Mouse (Mus musculus) kidney, embryonic 15.5 days (tissue): ENCODE measurements around the gene Ccr1l1. TPM values are rescaled to one million over a fixed set of nuclear protein-coding genes. Genes with fewer than 3 reads are reported as not detected.

Experiments
- ATAC-seq: fragments of 200-750 bp; cut with Nextera tagmentation; replicated peaks from 2 replicates; pipeline ENCODE4 v1.8.0; 2017; ENCODE audit warnings: moderate TSS enrichment; ENCODE audit not compliant: low FRiP score
- H3K27ac ChIP-seq: fragments of 300-500 bp; sonication (generic); 2 replicates; pipeline ENCODE4 v1.5.1; 2015; ENCODE audit warnings: mild to moderate bottlenecking, inconsistent platforms
- H3K27me3 ChIP-seq: fragments of 300-500 bp; sonication (generic); 2 replicates; pipeline ENCODE4 v1.6.1; 2015; ENCODE audit warnings: inconsistent platforms
- H3K36me3 ChIP-seq: fragments of 300-500 bp; sonication (generic); 2 replicates; pipeline ENCODE4 v1.6.1; 2015; ENCODE audit warnings: inconsistent platforms
- H3K4me1 ChIP-seq: fragments of 300-500 bp; sonication (generic); 2 replicates; pipeline ENCODE4 v1.6.1; 2015; ENCODE audit warnings: inconsistent platforms
- H3K4me2 ChIP-seq: fragments of 300-500 bp; sonication (generic); 2 replicates; pipeline ENCODE4 v1.6.1; 2015; ENCODE audit warnings: moderate library complexity, mild to moderate bottlenecking, inconsistent platforms
- H3K4me3 ChIP-seq: fragments of 300-500 bp; sonication (generic); replicated peaks from 2 replicates; pipeline ENCODE4 v1.5.1; 2015; ENCODE audit warnings: mild to moderate bottlenecking, inconsistent platforms
- H3K9ac ChIP-seq: fragments of 300-500 bp; sonication (generic); 2 replicates; pipeline ENCODE4 v1.6.1; 2015; ENCODE audit warnings: mild to moderate bottlenecking, inconsistent platforms
- H3K9me3 ChIP-seq: fragments of 300-500 bp; sonication (generic); replicated peaks from 2 replicates; pipeline ENCODE4 v1.6.1; 2016; ENCODE audit warnings: inconsistent platforms
- WGBS: fragments of 180-500 bp; shearing (Covaris S2); methylation state at CpG from one replicate; pipeline ENCODE4 v1.1.7; 2015; ENCODE audit warnings: mixed read lengths; 5-methylcytosine and 5-hydroxymethylcytosine counted together
- polyA plus RNA-seq: library from polyadenylated mRNA; unstranded; fragments of >200 nt; fragmentation: Nextera tagmentation; extraction: Ambion mirVana; gene quantifications from 2 replicates; pipeline ENCODE4 v1.2.1, GENCODE M21; 2015

Gene Ccr1l1
- polyA plus RNA-seq = not detected in 2 replicates

DNA sequence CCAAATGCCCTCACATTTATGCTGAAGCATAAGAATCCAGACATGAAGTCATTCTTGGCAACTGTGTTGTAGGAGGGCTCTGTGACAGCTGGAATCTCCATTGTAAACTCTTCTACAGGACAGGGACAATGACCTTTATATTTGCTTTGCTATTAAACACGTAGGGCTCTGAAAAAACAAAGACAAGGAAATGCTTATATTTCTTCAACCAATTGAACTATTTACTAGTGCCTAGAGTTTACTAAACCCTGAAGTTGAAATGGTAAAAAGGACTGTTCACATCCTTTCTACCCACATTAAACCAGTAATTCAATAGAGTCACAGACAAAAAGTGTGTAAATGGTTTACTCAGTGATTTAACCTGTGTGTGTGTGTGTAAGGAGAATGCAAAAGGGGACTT, at the start of gene Ccr1l1:
Gene Ccr1l1 (minus strand): TSS at position 101 of the 400 bp plus-strand sequence.
- Histone ChIP-seq H3K4me2 (no peak within 1 kb of the TSS), H3K4me3 (no peak within 1 kb of the TSS), H3K9ac (no peak within 1 kb of the TSS), H3K27ac (no peak within 1 kb of the TSS), H3K9me3 (no peaks in the 10 kb centered on the region), H3K27me3 (no peaks in the 10 kb centered on the region), H3K4me1 (no peaks in the 10 kb centered on the region), H3K36me3 (no peaks in the 10 kb centered on the region)
- WGBS = 31% methylated on average over 1 of the region's 1 CpGs
- no peak for ATAC-seq

GRCm38 (mm10) chr9:124021672-124022071, 43.5 kb upstream of the Ccr1l1 start, which contains the start of gene Ccr3:
Gene Ccr3 (plus strand): TSS chr9:124021972.
- no peaks in the 10 kb centered on the region for H3K27me3 ChIP-seq
- H3K27ac ChIP-seq = no peak within 1 kb of the TSS
- H3K4me1 ChIP-seq = no peaks in the 10 kb centered on the region
- no peak within 1 kb of the TSS for H3K9ac ChIP-seq
- H3K9me3 ChIP-seq = no peaks in the 10 kb centered on the region
- H3K36me3 ChIP-seq = no peaks in the 10 kb centered on the region
- no peak within 1 kb of the TSS for H3K4me3 ChIP-seq
- ATAC-seq = no peak
- WGBS = 96% methylated on average over 1 of the region's 1 CpGs
- H3K4me2 ChIP-seq = no peak within 1 kb of the TSS

- no peak for ATAC-seq
- Histone ChIP-seq H3K9me3 (no peaks in the 10 kb centered on the region), H3K4me1 (no peaks in the 10 kb centered on the region), H3K27me3 (no peaks in the 10 kb centered on the region), H3K27ac (no peak overlapping the region), H3K9ac (no peak overlapping the region), H3K4me3 (no peak overlapping the region), H3K4me2 (no peak overlapping the region), H3K36me3 (no peaks in the 10 kb centered on the region)
- 86% methylated on average over 3 of the region's 3 CpGs for WGBS
Measured at GRCm38 (mm10) chr9:124019887-124020286, 41.7 kb upstream of the Ccr1l1 start.

GRCm38 (mm10) chr9:124016048-124016447, 37.8 kb upstream of the Ccr1l1 start:
- no peak overlapping the region for H3K4me3 ChIP-seq
- no peaks in the 10 kb centered on the region for H3K36me3 ChIP-seq
- no peaks in the 10 kb centered on the region for H3K4me1 ChIP-seq
- no peaks in the 10 kb centered on the region for H3K27me3 ChIP-seq
- H3K4me2 ChIP-seq = no peak overlapping the region
- no peaks in the 10 kb centered on the region for H3K9me3 ChIP-seq
- no peak overlapping the region for H3K9ac ChIP-seq
- WGBS = 67% methylated on average over 2 of the region's 2 CpGs
- no peak overlapping the region for H3K27ac ChIP-seq
- ATAC-seq = no peak

- ATAC-seq = no peak
- H3K4me2 ChIP-seq = no peak overlapping the region
- no peak overlapping the region for H3K9ac ChIP-seq
- H3K36me3 ChIP-seq = no peaks in the 10 kb centered on the region
- 81% methylated on average over 2 of the region's 2 CpGs for WGBS
- no peaks in the 10 kb centered on the region for H3K27me3 ChIP-seq
- no peak overlapping the region for H3K27ac ChIP-seq
- H3K4me1 ChIP-seq = no peaks in the 10 kb centered on the region
- no peak overlapping the region for H3K4me3 ChIP-seq
- H3K9me3 ChIP-seq = no peaks in the 10 kb centered on the region
Measured at GRCm38 (mm10) chr9:124014985-124015652, 36.9 kb upstream of the Ccr1l1 start.

DNA sequence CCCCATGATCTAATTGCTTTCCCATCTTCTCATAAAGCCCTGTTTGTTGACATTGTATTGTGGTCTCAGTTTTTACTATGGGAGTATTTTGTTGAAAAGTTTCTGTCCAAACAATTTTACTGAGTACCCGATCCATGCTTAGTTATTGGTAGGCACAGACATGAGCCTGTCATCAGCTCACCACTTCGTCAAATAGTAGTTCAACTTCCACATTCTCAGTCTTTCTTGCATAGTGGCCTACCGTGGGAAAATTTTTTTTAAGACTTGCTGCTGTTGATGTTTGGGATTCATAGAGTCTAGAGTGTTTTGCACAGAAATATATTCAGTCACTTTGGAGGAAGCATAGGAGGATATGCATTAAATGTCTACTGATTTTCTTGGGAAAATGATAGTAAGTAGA, 35.1 kb upstream of the Ccr1l1 start:
- no peak for ATAC-seq
- H3K27ac ChIP-seq = no peak overlapping the region
- H3K36me3 ChIP-seq = no peaks in the 10 kb centered on the region
- no peak overlapping the region for H3K9ac ChIP-seq
- no peak overlapping the region for H3K4me2 ChIP-seq
- H3K4me1 ChIP-seq = no peaks in the 10 kb centered on the region
- no peak overlapping the region for H3K4me3 ChIP-seq
- 84% methylated on average over 3 of the region's 3 CpGs for WGBS
- no peaks in the 10 kb centered on the region for H3K9me3 ChIP-seq
- H3K27me3 ChIP-seq = no peaks in the 10 kb centered on the region

GRCm38 (mm10) chr9:124012691-124013090, 34.5 kb upstream of the Ccr1l1 start:
- ATAC-seq = no peak
- Histone ChIP-seq H3K27ac (no peak overlapping the region), H3K9me3 (no peaks in the 10 kb centered on the region), H3K4me2 (no peak overlapping the region), H3K27me3 (no peaks in the 10 kb centered on the region), H3K4me3 (no peak overlapping the region), H3K36me3 (no peaks in the 10 kb centered on the region), H3K9ac (no peak overlapping the region), H3K4me1 (no peaks in the 10 kb centered on the region)
- 82% methylated on average over 2 of the region's 2 CpGs for WGBS

DNA sequence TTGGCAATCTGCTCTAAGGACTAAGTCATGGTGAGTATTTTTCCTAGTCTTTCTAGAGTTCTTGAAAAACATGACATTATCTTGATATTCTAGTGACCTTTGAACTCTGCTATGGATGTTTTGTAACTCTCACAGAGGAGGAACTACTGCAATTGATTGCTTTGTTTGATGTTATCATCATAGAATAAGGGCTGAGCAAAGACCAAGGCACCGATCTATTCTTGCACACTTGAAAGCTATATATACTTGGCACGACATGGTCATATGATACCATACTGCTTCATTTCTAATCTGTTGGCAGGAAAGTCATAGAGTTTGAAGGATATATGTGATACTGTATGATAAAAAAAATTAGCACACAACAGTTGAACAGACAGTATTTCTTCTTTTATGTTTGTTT, 21.6 kb upstream of the Ccr1l1 start:
- ATAC-seq = no peak
- WGBS = 80% methylated on average over 2 of the region's 2 CpGs
- no peaks in the 10 kb centered on the region for H3K36me3 ChIP-seq

DNA sequence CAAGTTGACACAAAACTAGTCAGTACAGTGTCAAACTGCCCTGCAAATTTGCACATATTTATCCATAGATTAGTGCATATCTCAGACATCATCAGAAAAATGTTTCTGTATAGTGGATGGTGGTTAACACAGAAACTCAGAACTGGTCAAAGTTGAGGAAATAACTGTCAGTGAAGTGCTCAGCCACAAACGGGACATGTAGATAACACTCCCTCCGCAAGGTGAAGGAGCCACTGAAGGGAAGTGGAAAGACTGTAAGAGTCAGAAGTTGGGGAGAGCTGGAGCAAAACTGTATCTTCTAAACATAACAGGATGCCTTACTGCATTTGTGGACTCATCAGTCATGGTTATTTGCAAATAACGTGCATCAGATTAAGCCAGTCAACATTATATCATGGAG, 19.5 kb upstream of the Ccr1l1 start:
- no peak for ATAC-seq
- H3K4me3 ChIP-seq = no peak overlapping the region
- H3K9me3 ChIP-seq = no peaks in the 10 kb centered on the region
- no peak overlapping the region for H3K9ac ChIP-seq
- no peaks in the 10 kb centered on the region for H3K4me1 ChIP-seq
- H3K4me2 ChIP-seq = no peak overlapping the region
- H3K27ac ChIP-seq = no peak overlapping the region
- H3K27me3 ChIP-seq = no peaks in the 10 kb centered on the region
- 69% methylated on average over 3 of the region's 3 CpGs for WGBS
- no peaks in the 10 kb centered on the region for H3K36me3 ChIP-seq

More for the DNA sequence above, 21.6 kb upstream of the Ccr1l1 start:
- Histone ChIP-seq H3K4me1 (no peaks in the 10 kb centered on the region), H3K4me2 (no peak overlapping the region), H3K9me3 (no peaks in the 10 kb centered on the region), H3K27ac (no peak overlapping the region), H3K4me3 (no peak overlapping the region), H3K9ac (no peak overlapping the region), H3K27me3 (no peaks in the 10 kb centered on the region)

DNA sequence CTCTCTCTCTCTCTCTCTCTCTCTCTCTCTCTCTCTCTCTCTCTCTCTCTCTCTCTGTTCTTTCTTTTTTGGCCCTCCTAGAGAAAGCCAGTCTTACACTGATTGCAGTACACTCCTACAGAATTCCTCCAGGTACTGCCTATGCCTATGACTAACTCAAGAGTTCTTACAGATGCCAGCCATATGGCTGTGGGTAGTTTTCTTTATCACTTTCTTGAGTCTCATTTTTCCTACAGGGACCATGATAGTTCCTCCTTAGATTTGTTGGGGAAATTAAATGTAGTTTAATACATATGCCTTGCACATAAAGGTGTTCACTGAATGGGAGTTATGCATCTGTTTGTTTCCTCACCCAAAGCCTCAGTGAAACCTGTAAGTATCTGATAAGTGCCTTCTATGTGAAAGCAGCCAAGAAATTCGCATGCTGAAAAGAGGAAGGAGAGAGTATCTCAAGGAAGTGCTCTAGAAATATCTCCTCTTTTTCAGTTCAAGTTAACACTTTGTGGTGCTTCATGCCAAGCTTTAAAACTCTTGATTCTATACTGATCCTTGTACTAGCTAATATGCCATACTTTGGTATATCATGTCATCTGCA, 13.2 kb upstream of the Ccr1l1 start:
- no peak overlapping the region for H3K4me3 ChIP-seq
- H3K27ac ChIP-seq = no peak overlapping the region
- H3K4me1 ChIP-seq = no peaks in the 10 kb centered on the region
- no peaks in the 10 kb centered on the region for H3K9me3 ChIP-seq
- no peak overlapping the region for H3K9ac ChIP-seq
- WGBS = 36% methylated on average over 1 of the region's 1 CpGs
- no peak overlapping the region for H3K4me2 ChIP-seq
- ATAC-seq = no peak
- H3K36me3 ChIP-seq = no peaks in the 10 kb centered on the region
- H3K27me3 ChIP-seq = no peaks in the 10 kb centered on the region

DNA sequence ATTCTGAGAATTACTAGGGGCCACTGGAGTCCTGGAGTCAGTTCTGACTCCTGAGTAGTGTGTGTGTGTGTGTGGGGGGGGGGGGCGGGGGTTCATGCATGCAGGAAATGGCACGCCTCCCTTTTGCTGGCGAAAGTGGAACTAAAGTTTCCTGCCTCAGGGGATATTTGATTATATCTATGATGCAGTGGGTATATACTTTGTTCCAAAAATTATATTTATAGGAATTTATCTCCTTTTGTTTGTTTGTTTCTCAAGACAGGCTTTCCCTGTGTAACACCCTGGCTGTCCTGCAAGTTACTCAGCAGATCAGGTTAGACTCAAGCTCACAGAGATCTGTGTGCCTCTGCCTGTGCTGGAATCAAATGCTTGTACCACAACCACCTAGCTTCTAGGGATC, 11.5 kb upstream of the Ccr1l1 start:
- Histone ChIP-seq H3K4me1 (no peaks in the 10 kb centered on the region), H3K27me3 (no peaks in the 10 kb centered on the region), H3K27ac (no peak overlapping the region), H3K9ac (no peak overlapping the region), H3K9me3 (no peaks in the 10 kb centered on the region), H3K4me3 (no peak overlapping the region), H3K4me2 (no peak overlapping the region), H3K36me3 (no peaks in the 10 kb centered on the region)
- ATAC-seq = no peak
- WGBS = 62% methylated on average over 3 of the region's 3 CpGs

GRCm38 (mm10) chr9:123986217-123986616, 8.0 kb upstream of the Ccr1l1 start:
- ATAC-seq = no peak
- H3K4me1 ChIP-seq = no peaks in the 10 kb centered on the region

DNA sequence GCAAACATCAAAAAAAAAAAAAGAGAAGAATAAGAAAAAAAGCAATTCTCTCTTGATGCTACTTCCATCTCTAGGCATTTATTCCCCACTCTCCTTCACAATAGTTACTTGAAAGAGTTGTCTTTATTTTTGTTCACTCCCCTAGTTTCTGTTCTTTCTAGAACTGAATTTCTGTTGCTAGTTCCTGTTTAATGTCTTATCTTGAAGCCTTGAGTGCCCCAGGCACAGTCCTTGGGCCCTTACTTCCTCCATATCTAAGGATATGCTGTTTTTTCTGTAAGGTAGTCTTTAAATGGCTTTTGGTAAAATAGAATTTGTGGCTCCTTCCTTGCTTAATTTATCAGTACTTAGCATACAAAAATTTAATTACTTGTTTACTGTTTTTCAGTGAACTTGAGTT, 6.7 kb upstream of the Ccr1l1 start:
- H3K4me1 ChIP-seq = no peaks in the 10 kb centered on the region
- H3K9me3 ChIP-seq = no peaks in the 10 kb centered on the region
- no peak for ATAC-seq

More at GRCm38 (mm10) chr9:123986217-123986616, 8.0 kb upstream of the Ccr1l1 start:
- H3K4me2 ChIP-seq = no peak overlapping the region
- H3K36me3 ChIP-seq = no peaks in the 10 kb centered on the region
- H3K27ac ChIP-seq = no peak overlapping the region
- H3K9ac ChIP-seq = no peak overlapping the region
- no peaks in the 10 kb centered on the region for H3K9me3 ChIP-seq
- H3K4me3 ChIP-seq = no peak overlapping the region
- no peaks in the 10 kb centered on the region for H3K27me3 ChIP-seq
- 64% methylated on average over 2 of the region's 2 CpGs for WGBS

More for the DNA sequence above, 6.7 kb upstream of the Ccr1l1 start:
- no peak overlapping the region for H3K9ac ChIP-seq
- no peak overlapping the region for H3K27ac ChIP-seq
- no peak overlapping the region for H3K4me3 ChIP-seq
- H3K36me3 ChIP-seq = no peaks in the 10 kb centered on the region
- no peak overlapping the region for H3K4me2 ChIP-seq
- H3K27me3 ChIP-seq = no peaks in the 10 kb centered on the region
